Mouse (Mus musculus) limb, embryonic 11.5 days (tissue): ENCODE results near the gene Cd47. TPM values are rescaled to one million over a fixed set of nuclear protein-coding genes. Genes with fewer than 3 reads are reported as not detected.

ENCODE experiments used
- ATAC-seq: fragments of 200-750 bp; cut with Nextera tagmentation; 2 replicates; pipeline ENCODE4 v1.8.0; 2017; ENCODE audit warnings: low read depth; ENCODE audit not compliant: insufficient number of reproducible peaks, low FRiP score, low TSS enrichment
- DNase-seq: peaks from one replicate; pipeline ENCODE4 v3.0.0-alpha.2; 2015; ENCODE audit warnings: low spot score
- H3K27ac ChIP-seq: fragments of 300-500 bp; sonication (generic); replicated peaks from 2 replicates; pipeline ENCODE4 v1.5.1; 2014; ENCODE audit warnings: low read depth, mild to moderate bottlenecking, low read length
- H3K27me3 ChIP-seq: fragments of 300-500 bp; sonication (generic); 2 replicates; pipeline ENCODE4 v1.6.1; 2014; ENCODE audit warnings: mild to moderate bottlenecking, low read length, mixed read lengths; ENCODE audit not compliant: control insufficient read depth, insufficient read depth
- H3K36me3 ChIP-seq: fragments of 300-500 bp; sonication (generic); 2 replicates; pipeline ENCODE4 v1.6.1; 2014; ENCODE audit warnings: mild to moderate bottlenecking, low read length, moderate library complexity, mixed read lengths; ENCODE audit not compliant: control insufficient read depth, insufficient read depth
- H3K4me1 ChIP-seq: fragments of 300-500 bp; sonication (generic); 2 replicates; pipeline ENCODE4 v1.6.1; 2014; ENCODE audit warnings: low read length, mixed read lengths; ENCODE audit not compliant: control insufficient read depth, insufficient read depth
- H3K4me2 ChIP-seq: fragments of 300-500 bp; sonication (generic); 2 replicates; pipeline ENCODE4 v1.6.1; 2014; ENCODE audit warnings: low read depth, mild to moderate bottlenecking, moderate library complexity; ENCODE audit not compliant: severe bottlenecking
- H3K4me3 ChIP-seq: fragments of 300-500 bp; sonication (generic); 2 replicates; pipeline ENCODE4 v1.5.1; 2014; ENCODE audit warnings: low read depth, low read length
- H3K9ac ChIP-seq: fragments of 300-500 bp; sonication (generic); 2 replicates; pipeline ENCODE4 v1.6.1; 2014; ENCODE audit warnings: mild to moderate bottlenecking, low read length
- H3K9me3 ChIP-seq: fragments of 300-500 bp; sonication (generic); 2 replicates; pipeline ENCODE4 v1.6.1; 2016; ENCODE audit warnings: low read length; ENCODE audit not compliant: control insufficient read depth
- WGBS: fragments of 180-500 bp; shearing (Covaris S2); extraction: QIAGEN DNeasy Blood & Tissue Kit; methylation state at CpG from one replicate; pipeline ENCODE4 v1.1.7; 2014; 5-methylcytosine and 5-hydroxymethylcytosine counted together
- polyA plus RNA-seq: library from polyadenylated mRNA; unstranded; fragments of >200 nt; fragmentation: Nextera tagmentation; extraction: Ambion mirVana; gene quantifications from 2 replicates; pipeline ENCODE4 v1.2.1, GENCODE M21; 2014

Cd47 gene
- polyA plus RNA-seq, 1 experiment from 2014 or later = 32.7 TPM

DNA sequence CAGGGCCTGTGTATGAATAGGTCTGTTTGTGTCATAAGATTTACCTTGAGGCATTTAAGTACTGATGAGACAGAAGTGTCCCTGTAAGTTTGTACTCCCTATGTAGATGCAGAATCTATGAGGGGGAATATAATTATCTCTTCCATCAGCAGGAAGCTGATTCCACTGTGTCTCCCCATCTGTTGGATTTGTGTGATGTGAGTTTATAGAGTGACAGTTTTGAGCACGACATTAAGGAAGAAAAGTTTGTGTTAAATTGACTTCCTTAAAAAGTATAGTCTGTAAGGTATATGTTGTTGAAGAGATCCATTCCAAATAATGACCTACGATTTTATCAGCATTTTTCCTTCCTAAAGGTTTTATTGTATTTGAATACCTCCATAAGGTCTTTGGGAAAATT, 106.6 kb downstream of the Cd47 start:
- H3K27ac ChIP-seq = no peak overlapping the region
- H3K4me1 ChIP-seq = peaks cover 22% of the 10 kb centered on the region
- H3K27me3 ChIP-seq = no peaks in the 10 kb centered on the region
- DNase-seq (no peak), ATAC-seq (no peak)
- H3K4me2 ChIP-seq = no peak overlapping the region
- no peak overlapping the region for H3K4me3 ChIP-seq
- H3K9ac ChIP-seq = no peak overlapping the region
- H3K9me3 ChIP-seq = no peaks in the 10 kb centered on the region
- H3K36me3 ChIP-seq = no peaks in the 10 kb centered on the region
- WGBS = 89% methylated on average over 2 of the region's 2 CpGs

DNA sequence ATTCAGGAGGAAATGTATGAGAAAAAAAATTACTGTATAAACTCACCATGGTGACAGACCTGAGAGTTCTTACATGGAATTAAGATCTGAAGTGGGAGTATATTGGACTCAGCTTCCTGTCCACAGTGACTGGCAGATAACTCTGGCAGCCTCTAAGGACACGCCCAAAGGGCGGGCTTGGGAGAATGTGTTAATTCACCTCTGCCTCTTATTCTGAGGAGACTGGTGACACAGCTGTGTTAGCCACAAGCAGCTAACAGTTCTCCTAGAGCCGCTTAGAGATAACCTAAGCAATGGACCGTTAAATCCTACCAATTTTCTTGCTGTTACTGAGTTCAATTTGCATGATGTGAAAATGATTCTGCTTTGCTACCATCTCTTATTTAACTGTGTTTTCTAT, 107.0 kb downstream of the Cd47 start:
- Histone ChIP-seq H3K4me2 (no peak overlapping the region), H3K4me3 (no peak overlapping the region), H3K27me3 (no peaks in the 10 kb centered on the region), H3K9ac (no peak overlapping the region), H3K4me1 (peaks cover 22% of the 10 kb centered on the region), H3K27ac (no peak overlapping the region), H3K36me3 (no peaks in the 10 kb centered on the region), H3K9me3 (no peaks in the 10 kb centered on the region)
- 46% methylated on average over 4 of the region's 4 CpGs for WGBS
- no peak for ATAC-seq
- DNase-seq = no peak

DNA sequence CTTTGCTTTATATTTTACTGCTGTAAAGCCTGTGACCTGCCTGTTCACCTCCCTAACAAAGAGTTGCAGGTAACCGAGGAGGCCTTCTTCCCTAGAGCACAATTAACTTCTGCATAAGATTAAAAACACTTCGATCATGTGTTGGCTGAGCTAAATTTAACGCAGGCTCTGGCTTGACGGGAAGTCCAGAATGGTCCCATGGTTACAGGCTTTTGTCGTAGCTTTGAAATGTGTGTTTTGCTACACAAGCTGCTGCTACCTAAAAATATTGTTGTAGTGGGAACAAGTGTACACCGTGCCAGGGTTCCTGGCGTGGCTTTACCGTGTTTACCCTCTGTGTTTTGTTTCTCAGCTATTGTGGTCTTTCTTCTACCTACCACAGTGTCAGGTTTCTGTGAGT, 109.2 kb downstream of the Cd47 start:
- no peak overlapping the region for H3K27ac ChIP-seq
- H3K4me2 ChIP-seq = no peak overlapping the region
- no peak overlapping the region for H3K9ac ChIP-seq
- 63% methylated on average over 8 of the region's 8 CpGs for WGBS
- H3K9me3 ChIP-seq = no peaks in the 10 kb centered on the region
- no peak for ATAC-seq
- H3K4me1 ChIP-seq = peaks cover 22% of the 10 kb centered on the region
- H3K4me3 ChIP-seq = no peak overlapping the region
- no peaks in the 10 kb centered on the region for H3K27me3 ChIP-seq
- no peak for DNase-seq
- H3K36me3 ChIP-seq = no peaks in the 10 kb centered on the region

DNA sequence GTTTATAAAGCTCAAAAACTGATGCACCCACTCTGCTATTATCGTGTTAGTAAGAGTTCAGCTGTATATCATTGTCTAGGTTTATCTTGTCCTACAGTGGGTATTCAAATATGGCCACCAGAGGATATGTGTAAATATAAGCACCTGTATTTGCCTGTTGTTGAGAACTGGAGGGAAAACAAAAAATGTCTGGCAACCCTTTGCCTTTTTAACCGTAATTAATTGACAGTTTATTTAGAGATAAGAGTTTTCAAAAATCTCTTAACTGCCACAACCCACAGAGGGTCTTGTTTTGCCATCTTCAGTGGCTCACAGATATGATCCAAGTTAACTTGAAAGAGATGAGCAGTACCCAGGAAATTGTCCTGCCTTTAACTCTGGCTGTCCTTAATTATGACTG, 113.8 kb downstream of the Cd47 start:
- no peaks in the 10 kb centered on the region for H3K36me3 ChIP-seq
- H3K4me1 ChIP-seq = 0 out of 2 replicates have a peak, but pooled peaks cover 3% of the 10 kb centered on the region
- H3K4me2 ChIP-seq = no peak overlapping the region
- ATAC-seq (no peak), DNase-seq (no peak)
- no peaks in the 10 kb centered on the region for H3K9me3 ChIP-seq
- 87% methylated on average over 2 of the region's 2 CpGs for WGBS
- H3K9ac ChIP-seq = no peak overlapping the region
- H3K27me3 ChIP-seq = no peaks in the 10 kb centered on the region
- H3K4me3 ChIP-seq = no peak overlapping the region
- no peak overlapping the region for H3K27ac ChIP-seq

DNA sequence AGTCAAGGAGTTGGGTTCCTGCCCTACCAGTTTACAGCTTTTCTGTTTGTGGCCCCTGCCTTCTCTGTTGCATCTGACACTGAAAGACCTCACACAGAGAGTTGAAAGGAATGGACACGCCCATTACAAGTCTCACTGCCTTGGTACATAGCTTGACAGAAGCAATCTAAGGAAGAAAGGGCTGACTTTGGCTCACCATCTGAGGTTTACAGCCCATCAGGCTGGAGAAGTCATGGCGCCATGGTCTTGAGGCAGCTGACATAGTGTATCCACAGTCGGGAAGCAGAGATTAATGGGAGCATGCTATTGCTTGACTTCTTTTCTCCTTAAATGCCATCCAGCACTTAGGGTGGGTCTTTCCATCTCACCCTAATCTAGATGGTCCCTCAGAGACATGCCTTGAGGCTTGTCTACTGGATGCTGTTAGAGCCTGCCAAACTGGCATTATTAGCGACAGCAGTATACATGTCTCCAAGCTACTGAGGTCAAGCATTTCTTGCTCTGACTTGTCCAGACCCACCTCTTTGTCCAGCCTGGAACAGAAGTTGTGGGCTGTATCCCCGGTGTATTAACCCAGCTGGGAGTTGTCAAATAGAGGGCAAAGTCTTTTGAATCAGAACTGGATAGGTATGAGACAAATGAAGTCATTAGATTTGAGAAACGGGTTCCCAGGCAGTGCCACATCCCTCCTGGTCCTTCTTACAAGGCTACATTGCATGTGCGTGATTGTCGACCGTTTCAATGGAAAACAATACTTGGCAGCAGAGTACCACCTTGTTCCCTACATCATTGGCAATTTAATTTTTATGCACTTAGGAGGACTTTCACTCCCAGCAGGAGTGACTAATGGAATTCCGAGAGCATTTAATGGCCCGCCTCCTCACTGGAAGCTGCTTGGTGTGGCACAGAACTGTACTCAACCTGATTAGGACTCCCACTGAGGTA, 115.5 kb downstream of the Cd47 start:
- DNase-seq (no peak), ATAC-seq (no peak)
- 74% methylated on average over 11 of the region's 11 CpGs for WGBS
- H3K27ac ChIP-seq = no peak overlapping the region
- H3K4me2 ChIP-seq = no peak overlapping the region
- no peaks in the 10 kb centered on the region for H3K36me3 ChIP-seq
- no peak overlapping the region for H3K4me3 ChIP-seq
- H3K9me3 ChIP-seq = no peaks in the 10 kb centered on the region
- H3K9ac ChIP-seq = no peak overlapping the region
- H3K27me3 ChIP-seq = no peaks in the 10 kb centered on the region
- no peaks in the 10 kb centered on the region for H3K4me1 ChIP-seq

DNA sequence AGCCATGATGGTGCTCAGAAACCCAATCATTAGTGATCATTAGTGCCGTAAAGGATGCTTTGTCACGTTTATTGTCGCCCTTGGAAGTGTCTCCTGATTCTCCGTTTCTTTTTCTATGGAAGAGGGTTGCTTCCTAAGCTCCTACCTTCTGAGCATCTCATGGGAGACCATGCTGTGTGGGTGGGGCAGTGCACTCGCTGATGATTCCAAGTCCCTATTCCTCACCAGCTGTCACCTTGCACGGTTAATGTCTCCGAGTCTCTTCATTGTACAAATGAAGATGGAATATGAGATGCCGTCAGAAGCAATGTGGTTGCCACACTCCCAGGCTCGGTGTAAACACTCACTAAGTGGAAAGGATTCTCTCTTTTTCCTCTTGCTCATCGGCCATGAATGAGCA, 119.9 kb downstream of the Cd47 start:
- no peak for DNase-seq
- no peaks in the 10 kb centered on the region for H3K36me3 ChIP-seq

DNA sequence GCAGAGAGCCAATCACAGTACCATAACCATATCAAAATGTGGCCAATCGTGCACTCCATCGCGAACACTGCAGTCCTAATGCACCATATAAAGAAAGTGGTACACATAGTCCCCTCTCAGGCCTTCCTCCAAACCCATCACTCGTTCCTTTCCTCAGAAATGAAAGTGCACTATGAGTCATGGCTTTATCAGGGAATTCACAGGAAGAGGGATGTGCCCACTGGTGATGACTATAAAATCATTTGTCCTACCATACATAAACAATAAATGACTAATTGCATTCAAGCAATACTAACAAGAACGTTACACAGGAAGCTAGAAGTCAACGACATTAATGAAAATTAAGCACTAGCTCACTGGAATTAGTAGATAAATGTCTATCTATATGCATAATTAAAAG, 121.3 kb downstream of the Cd47 start:
- DNase-seq (no peak), ATAC-seq (no peak)
- WGBS = 82% methylated on average over 6 of the region's 6 CpGs
- Histone ChIP-seq H3K36me3 (no peaks in the 10 kb centered on the region), H3K27me3 (no peaks in the 10 kb centered on the region), H3K4me3 (no peak overlapping the region), H3K9me3 (no peaks in the 10 kb centered on the region), H3K9ac (no peak overlapping the region), H3K4me1 (0 out of 2 replicates have a peak, but pooled peaks cover 11% of the 10 kb centered on the region), H3K4me2 (no peak overlapping the region), H3K27ac (no peak overlapping the region)

More for the DNA sequence above, 119.9 kb downstream of the Cd47 start:
- H3K27ac ChIP-seq = no peak overlapping the region
- H3K9me3 ChIP-seq = no peaks in the 10 kb centered on the region
- no peak overlapping the region for H3K9ac ChIP-seq
- WGBS = 80% methylated on average over 10 of the region's 10 CpGs
- no peak overlapping the region for H3K4me2 ChIP-seq
- no peaks in the 10 kb centered on the region for H3K27me3 ChIP-seq
- H3K4me3 ChIP-seq = no peak overlapping the region
- ATAC-seq = no peak
- H3K4me1 ChIP-seq = 0 out of 2 replicates have a peak, but pooled peaks cover 10% of the 10 kb centered on the region

DNA sequence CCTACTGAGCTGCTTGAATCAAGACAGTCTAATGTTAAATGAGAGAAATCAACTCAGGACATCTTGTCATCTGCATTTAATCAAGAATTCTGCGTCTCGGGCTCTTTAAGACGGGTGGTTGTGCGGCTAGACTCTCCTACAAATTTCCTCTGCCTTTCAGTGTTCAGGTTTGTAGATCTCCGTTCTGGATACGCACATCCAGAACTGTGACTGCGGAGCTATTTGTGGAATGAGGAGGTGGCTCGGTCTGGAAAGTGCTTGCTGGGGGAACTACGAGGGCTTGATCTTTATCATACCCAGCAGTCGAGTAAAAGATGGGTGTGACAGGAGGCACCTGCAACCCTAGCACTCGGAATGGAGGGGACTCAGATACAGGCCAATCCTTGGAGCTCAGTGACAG, 121.8 kb downstream of the Cd47 start:
- H3K4me1 ChIP-seq = 0 out of 2 replicates have a peak, but pooled peaks cover 11% of the 10 kb centered on the region
- no peaks in the 10 kb centered on the region for H3K9me3 ChIP-seq
- no peak overlapping the region for H3K27ac ChIP-seq
- no peak overlapping the region for H3K9ac ChIP-seq
- no peak overlapping the region for H3K4me3 ChIP-seq
- H3K36me3 ChIP-seq = no peaks in the 10 kb centered on the region
- 74% methylated on average over 11 of the region's 11 CpGs for WGBS
- no peak for ATAC-seq
- no peak overlapping the region for H3K4me2 ChIP-seq
- no peaks in the 10 kb centered on the region for H3K27me3 ChIP-seq
- DNase-seq = no peak
